Mouse (Mus musculus): Measurements from ENCODE around the gene Nhlh1.

The Nhlh1 gene

DNA sequence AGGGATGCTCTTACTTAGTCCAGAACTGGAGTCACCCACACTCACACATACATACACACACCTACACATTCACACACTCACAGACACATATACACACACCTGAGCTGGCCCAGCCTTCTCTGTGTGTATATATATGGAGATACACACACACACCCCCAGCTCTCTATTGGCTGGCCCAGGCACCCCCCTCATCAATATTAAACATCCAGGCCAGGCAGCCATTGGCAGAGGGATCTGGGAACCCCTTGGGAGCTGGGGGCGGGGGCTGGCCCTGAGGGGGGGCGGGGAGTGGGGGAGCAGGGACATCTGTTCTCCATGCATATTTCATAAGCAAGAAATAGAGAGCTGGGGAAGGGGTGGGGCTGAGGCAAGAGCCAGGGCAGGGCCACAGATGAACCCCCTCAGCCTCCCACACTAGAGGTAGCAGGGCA is at the start of gene Nhlh1:
Gene Nhlh1, minus strand, starts transcription at position 83 of the 431 bp plus-strand sequence.
- no peak for DNase-seq (ENCODE audit: low spot score)

DNA sequence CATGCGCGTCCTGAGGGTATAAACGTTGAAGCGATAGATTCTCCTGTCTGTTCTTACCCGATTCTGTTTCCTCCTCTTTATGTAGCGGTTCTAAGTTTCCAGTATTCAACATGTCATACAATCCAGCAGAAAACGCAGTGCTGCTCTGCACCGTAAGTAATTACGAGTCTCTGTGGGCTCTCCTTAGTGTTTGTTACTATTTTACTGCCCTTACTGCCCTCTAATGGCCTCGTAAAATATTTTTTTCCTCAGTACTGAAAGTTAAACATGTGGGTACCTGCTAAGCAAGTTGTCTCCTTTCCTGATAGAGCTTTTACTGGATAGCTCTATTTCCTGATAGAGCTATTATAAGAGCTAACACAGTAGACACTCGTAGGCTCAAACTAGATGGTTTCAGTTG is 47.7 kb upstream of the Nhlh1 start:
- DNase-seq (ENCODE audit: low spot score) = no peak

DNA sequence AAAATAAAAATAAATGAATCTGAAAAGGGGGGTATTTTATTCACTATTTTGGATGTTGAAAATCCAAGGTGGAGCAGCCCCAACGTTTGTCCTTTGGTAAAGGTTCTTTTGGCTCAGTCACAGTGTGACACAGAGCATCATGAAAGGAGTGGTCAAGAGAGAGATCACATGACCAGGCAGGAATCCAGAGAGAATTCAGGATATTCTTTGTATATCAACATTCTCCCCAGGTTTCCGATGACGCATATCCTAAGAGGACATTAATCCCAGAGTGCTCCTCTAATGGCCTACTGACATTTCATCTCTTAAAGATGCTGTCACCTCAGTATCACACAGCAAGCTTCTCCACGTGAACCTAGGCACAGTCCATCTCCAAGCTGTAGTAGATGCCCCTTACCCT is 46.2 kb upstream of the Nhlh1 start:
- DNase-seq (ENCODE audit: low spot score) = no peak

DNA sequence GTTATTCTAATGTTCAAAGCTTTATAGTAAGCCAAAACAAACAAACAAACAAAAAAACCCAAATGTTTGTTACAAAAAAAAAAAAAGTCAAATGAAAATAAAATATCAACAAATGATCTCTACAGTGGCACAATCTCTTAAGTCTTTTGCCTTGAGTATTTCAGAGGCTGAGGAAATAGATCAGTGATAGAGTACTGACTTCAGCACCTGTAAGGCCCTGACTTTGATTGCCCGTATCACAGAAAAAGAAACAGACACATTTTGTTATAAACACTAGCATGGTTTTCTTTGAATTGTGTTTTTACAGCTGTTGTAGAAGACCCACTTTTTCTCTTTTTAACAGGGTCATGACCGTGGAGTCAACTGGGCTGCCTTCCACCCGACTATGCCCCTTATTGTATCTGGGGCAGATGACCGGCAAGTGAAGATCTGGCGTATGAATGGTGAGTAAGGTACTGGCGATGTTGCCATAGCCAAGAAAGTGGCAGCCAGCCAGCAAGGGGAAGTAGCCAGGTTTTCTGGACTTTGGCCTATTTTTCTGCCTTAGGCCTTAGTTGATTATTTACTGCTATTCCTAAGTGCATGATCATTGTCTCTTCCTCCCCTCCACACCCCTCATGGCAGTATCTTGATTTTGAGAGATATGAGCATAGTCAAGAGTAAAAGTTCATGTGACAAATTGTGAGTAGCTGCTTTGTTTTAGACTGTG is 42.1 kb upstream of the Nhlh1 start:
- DNase-seq (ENCODE audit: low spot score) = no peak

- no peak for DNase-seq (ENCODE audit: low spot score)
These were observed 37.8 kb upstream of the Nhlh1 start for GRCm38 (mm10) chr1:172095202-172095601.

DNA sequence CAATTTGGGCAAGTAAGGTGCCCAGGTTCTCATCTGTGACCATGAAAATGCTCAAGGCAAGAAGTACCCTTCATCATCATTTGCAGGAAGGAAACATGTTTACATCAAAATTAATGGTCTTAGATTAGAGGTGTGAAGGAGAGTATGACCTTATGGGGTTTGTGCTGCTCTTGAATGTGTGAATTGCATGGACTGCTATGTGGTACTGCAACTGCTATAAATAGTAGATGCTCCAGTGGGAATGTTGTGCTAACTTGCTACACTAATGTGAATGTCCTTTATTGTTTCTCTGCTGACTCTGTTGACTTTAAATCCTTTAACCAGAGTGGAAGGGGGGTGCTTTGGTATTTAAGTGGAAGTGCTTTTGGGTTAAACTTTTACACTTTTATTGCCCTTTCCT is 36.9 kb upstream of the Nhlh1 start:
- no peak for DNase-seq (ENCODE audit: low spot score)

DNA sequence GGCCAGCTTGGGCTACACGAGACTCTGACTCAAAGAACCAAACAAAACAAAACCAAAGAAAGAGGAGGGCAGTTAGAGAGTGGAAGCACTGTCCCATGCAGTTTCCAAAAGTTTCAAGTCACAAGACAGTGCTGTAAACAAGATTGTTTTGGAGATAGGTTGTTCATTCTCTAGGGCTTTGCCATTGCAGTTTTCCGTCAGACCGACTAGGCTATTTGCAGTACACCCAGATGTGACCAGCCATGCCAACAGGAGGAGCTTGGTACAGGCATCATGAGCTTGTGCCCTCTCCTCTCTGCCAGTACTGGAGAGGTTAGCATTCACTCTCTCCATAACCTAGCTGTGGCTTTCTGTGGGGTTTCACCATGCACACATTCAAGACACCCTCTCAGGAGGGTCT is 36.1 kb upstream of the Nhlh1 start:
- DNase-seq (ENCODE audit: low spot score) = no peak

DNA sequence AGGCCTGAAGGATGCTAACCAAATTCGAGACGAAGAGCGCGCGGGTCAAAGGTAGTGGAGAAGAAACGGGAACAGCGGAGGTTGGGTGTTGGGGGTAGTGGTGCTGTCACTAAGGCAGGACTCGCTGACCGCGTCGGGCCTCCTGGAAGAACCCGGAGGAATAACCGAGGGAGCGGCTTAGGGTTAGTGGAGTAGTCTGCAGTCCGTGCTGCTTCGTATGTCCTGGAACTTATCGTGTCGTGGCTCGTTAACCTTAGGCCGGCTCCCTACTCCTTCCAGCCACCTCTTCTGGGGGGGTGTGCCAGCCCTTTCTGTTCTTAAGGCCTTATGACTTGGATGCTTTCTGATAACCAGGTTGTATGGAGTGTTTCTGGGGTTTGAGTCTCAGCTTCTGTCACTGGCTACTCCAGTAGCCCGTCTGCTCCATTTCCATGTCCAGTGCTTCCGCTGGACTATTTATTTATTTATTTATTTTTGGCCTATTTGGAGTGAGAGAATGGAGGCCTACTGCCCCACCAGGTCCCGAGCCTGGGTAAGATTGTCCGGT is 25.6 kb upstream of the Nhlh1 start:
- no peak for DNase-seq (ENCODE audit: low spot score)

DNA sequence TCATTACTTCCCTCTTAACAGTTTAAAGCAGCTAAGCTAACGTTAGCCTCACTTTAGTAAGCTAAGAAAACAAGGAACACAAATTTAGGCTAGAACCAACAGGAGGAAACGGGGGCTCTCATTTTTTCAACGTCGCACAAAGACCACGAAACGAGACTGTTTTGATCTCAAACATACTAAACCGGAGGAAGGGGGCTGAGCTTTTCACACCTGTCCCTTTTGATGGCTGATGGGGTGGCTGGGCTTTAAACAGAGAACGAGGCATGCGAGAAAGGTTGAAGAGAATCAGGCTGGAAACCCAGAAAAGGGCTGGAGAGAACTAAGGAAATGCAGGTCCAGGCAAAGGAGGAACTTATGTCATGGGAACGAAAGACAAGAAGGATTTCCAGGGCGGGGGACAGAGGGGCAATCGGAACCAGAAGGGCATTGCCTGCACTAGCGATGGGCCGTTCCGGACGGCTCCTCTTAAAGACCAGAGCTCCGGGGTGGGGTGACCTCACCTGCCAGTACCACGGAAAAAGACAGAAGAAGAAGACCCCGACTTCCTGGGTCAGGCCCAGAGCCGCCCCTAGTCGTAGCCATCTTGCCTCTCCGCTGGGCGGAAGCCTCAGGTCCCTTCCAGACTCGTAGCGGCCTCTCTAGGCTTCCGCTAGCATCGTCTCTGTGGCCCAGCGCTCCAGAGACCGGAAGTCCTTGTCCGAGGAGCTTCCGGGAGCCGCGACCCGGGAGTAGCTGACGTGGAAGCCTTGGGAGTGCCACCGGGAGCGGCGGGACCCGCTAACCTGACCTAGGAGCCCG is 24.9 kb upstream of the Nhlh1 start, which contains the start of the genes Copa and Ncstn:
Gene Copa, plus strand, starts transcription at position 429 of the 798 bp plus-strand sequence.
Gene Ncstn, minus strand, starts transcription at position 695 of the 798 bp plus-strand sequence.
- DNase-seq (ENCODE audit: low spot score) = peak; percentile 81

- DNase-seq (ENCODE audit: low spot score) = no peak
These were observed 20.6 kb upstream of the Nhlh1 start for GRCm38 (mm10) chr1:172077981-172078380.

DNA sequence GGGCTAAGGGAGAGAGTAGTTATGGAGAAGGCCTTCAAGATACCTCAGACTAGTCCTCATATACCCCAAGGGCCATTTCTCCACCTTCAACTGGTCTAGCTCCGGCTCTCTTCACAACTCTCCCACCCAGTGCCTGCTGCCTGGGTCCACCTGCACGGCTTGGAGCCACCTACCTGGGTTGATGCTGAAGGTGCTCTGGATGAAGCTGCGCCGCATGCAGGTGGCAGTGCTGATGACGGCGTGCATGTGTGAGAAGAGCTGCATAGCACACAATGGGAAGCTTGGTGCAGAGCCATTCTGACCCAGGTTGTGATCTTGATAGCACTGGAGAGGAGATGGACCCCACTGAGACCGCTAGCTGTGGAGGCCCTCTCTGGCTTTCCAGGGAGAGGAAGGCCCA is 15.2 kb upstream of the Nhlh1 start:
- DNase-seq (ENCODE audit: low spot score) = no peak

DNA sequence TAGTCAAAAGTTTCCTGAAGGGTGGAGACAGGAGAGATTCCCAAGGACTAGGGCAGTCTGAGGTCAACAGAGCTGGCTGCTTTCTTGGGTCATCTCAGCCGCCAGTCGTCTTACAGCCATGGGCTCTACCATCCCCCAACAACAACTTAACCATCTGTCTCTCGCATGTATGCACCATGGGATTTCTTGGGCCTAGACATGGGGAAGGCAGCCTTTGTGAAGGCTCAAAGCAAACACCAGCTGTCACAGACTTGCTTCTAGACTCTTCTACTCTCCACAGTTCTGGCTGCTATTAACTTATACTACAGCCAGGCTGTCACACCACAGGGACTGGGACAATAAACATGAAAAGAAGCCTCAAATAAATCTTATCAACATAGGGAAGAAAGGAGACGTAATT is 14.2 kb upstream of the Nhlh1 start:
- no peak for DNase-seq (ENCODE audit: low spot score)

- DNase-seq (ENCODE audit: low spot score) = no peak
These were observed 12.9 kb upstream of the Nhlh1 start for GRCm38 (mm10) chr1:172070227-172070626.

DNA sequence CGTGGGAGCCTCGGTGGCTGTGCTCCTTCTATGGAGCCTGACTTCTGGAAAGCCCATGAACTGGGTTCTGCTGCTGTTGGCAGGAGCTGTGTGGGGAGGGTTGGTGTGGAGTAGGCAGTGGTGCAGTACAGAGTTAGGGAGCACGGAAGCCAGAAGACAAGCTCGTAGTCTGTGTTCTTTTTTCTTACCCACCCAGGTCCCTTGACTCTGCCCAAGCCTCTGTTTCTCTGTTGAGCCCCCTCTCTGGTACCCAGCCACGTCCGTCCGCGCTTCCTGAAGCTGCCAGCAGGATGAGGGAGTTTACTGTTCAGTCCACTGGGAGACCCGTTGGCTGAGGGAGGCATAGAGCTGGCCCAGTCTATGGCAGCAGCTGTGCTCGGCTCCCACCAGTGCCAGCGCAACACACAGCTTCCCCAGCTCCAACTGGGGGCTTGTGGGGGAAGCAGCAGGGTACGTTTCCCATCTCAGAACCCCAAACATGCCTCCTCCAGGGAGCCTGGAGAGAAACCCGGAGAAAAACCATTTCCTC is 7.3 kb upstream of the Nhlh1 start:
- DNase-seq (ENCODE audit: low spot score) = no peak

GRCm38 (mm10) chr1:172063291-172064023 is 6.1 kb upstream of the Nhlh1 start:
- no peak for DNase-seq (ENCODE audit: low spot score)

DNA sequence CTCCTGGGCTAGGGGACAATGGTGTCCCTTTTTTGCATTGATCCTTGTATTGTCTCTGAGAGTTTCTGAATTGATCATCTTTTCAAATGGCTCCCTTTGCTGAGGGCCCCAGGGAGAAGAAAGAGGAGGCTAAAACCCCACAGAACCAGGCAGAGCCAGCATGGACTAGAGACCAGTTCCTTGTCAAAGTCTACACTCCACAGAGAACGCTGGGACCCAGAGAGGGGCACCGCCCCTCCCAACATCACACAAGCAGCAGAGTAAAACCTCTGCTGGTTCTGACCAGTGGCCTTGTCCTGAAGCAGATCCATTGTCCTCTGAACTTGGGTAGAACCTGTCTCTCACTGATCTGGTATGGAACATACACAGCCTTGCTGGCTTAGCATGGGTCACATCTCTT is 4.7 kb upstream of the Nhlh1 start:
- DNase-seq (ENCODE audit: low spot score) = no peak

GRCm38 (mm10) chr1:172061217-172061616 is 3.8 kb upstream of the Nhlh1 start:
- DNase-seq (ENCODE audit: low spot score) = no peak

- no peak for DNase-seq (ENCODE audit: low spot score)
These were observed 3.3 kb upstream of the Nhlh1 start for GRCm38 (mm10) chr1:172060659-172061058.

DNA sequence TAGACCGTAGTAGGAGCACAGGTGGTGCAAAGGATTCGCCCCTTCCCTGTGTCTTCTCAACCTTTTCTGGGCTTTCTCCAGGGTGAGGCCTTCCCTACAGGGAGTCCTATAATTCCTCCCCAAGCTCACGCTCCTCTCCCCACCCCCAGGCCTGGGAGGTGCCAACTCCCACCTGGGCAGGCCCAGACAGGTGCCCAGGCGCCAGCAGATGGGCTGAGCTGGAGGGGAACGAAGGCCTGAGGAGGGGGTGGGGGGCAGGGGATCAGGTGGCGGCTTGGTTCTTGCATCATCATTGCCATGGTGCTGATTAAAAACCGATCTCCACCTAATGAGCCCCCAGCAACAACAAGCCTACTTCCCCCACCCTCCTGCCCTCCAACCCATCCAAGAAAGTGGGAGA is 1.5 kb upstream of the Nhlh1 start:
- no peak for DNase-seq (ENCODE audit: low spot score)

DNA sequence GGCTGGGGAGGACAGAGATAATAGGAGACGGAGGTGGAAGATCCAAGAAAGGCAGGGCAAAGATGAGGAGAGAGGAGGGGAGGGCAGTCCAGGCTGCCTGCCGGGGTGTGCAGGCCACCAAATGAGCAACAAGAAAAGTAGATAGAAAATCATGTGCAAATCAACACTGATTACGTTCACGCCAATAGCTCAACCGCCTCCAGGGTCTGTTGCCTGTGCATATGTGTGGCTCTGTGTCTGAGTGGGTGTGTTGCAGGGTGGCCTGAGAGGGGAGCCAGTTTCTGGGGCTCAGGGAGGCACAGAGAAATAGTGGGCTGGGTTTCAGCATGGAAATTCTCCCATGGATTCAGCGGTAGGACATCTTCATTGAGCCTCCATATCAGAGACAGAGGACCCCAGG is 948 bp upstream of the Nhlh1 start:
- no peak for DNase-seq (ENCODE audit: low spot score)

DNA sequence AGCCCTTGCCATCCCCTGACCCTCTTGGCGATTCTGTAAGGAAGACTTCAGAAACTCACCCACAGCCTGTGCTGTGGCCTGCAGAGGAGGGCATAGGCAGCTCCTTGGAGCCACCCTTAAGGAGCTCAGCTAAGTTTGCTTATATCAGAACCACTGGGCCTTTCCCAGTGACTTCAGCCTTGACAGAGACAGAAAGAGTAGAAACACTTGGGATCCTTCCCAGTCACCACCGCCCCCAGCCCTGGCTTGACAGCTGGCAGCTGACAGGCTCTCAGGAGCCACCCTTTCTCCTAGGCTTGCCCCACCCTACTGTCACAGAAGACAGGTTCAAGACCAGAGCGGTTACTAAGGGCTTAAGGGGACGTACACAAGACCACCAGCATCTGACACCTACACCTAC is 1.1 kb downstream of the Nhlh1 start:
- DNase-seq (ENCODE audit: low spot score) = no peak

Measured in urinary bladder, postnatal 25 days (tissue).